Mouse (Mus musculus) urinary bladder, postnatal 0 days (tissue): ENCODE measurements around the gene Gnrhr. TPM values are rescaled to one million over a fixed set of nuclear protein-coding genes. Genes with fewer than 3 reads are reported as not detected.

Experiments used
- polyA plus RNA-seq: library from polyadenylated mRNA; unstranded; fragments of >200 nt; fragmentation: Nextera tagmentation; extraction: Ambion mirVana; gene quantifications from 2 replicates; pipeline ENCODE4 v1.2.1, GENCODE M21; 2015

Gene Gnrhr
- polyA plus RNA-seq, result not detected in 2 replicates

GRCm38 (mm10) chr5:86197801-86198200 is at the start of gene Gnrhr:
TSS of gene Gnrhr (minus strand) at chr5:86197901.

GRCm38 (mm10) chr5:86172449-86173161 is 25.1 kb downstream of the Gnrhr start, which contains the start of gene Uba6:
TSS of gene Uba6 (minus strand) at chr5:86172803.

Other genes starting within 250 kb of the Gnrhr start
- 9.4 and 12.5 TPM in 2 replicates for gene Cenpc1, start 132.3 kb downstream of the Gnrhr start, polyA plus RNA-seq
- 0.23 and 0.27 TPM in 2 replicates for gene Stap1, start 126.2 kb downstream of the Gnrhr start, polyA plus RNA-seq
- 6.7 and 8.4 TPM in 2 replicates for gene Uba6, start 25.1 kb downstream of the Gnrhr start, polyA plus RNA-seq
- not detected in 2 replicates for gene Tmprss11c, start 91.4 kb upstream of the Gnrhr start, polyA plus RNA-seq
- not detected in 2 replicates for gene Tmprss11d, start 175.5 kb upstream of the Gnrhr start, polyA plus RNA-seq